Mouse (Mus musculus): ENCODE results near the gene Gclm.
"Not testable (repeated sequence)": the region's sequence is repeated elsewhere in the genome, so short reads cannot be mapped to it uniquely, and the experiment has no call there.

GRCm38 (mm10) chr3:122289344-122289743, 44.0 kb downstream of the Gclm start:
- not testable (repeated sequence) for TF ChIP-seq EP300 (optimal IDR thresholded peaks at IDR 0.05); CTCF (IDR thresholded peaks at IDR 0.05; ENCODE audit: low read depth)

Measured in stomach, postnatal 0 days (tissue).